ENCODE assay signal across 8 mouse cellular contexts in genomic region chr9:63879710-63880428, GRCm38 (mm10).
DNase-seq lines count a peak whose midpoint lies in the region; ATAC-seq and TF ChIP-seq lines count a peak whose summit lies in the region.

No protein-coding gene starts in this region.

- peak; percentile 69 for ATAC-seq in forebrain, embryonic 15.5 days (replicated peaks)
- ATAC-seq in liver, embryonic 13.5 days (ENCODE audit: low read depth): no peak

- H3K4me3 ChIP-seq in thymus, adult 2 months (ENCODE audit: control insufficient read depth, insufficient read depth, low read length): no peak overlapping the region
- H3K4me3 ChIP-seq in forebrain, embryonic 15.5 days: peak overlapping the region; percentile 25
- peak overlapping the region; percentile 29 for H3K4me3 ChIP-seq in liver, embryonic 13.5 days (replicated peaks)

- H3K36me3 ChIP-seq in thymus, adult 2 months (ENCODE audit: control insufficient read depth, insufficient read depth, low read length): no peaks in the 10 kb centered on the region
- H3K36me3 ChIP-seq in forebrain, embryonic 15.5 days: no peaks in the 10 kb centered on the region
- no peaks in the 10 kb centered on the region for H3K36me3 ChIP-seq in liver, embryonic 13.5 days

- H3K27ac ChIP-seq in thymus, adult 2 months (ENCODE audit: control insufficient read depth, insufficient read depth, low read length): no peak overlapping the region
- peak overlapping the region; percentile 73 for H3K27ac ChIP-seq in forebrain, embryonic 15.5 days (replicated peaks)
- H3K27ac ChIP-seq in liver, embryonic 13.5 days: no peak overlapping the region

- DNase-seq in thymus, adult 2 months: peak; percentile 16
- DNase-seq in thymus, postnatal 0 days (ENCODE audit: low spot score): no peak
- no peak for DNase-seq in liver, embryonic 13.5 days
- DNase-seq in adrenal gland, adult 2 months: no peak
- no peak for DNase-seq in cerebellum, adult 9-11 months
- no peak for DNase-seq in kidney, postnatal 10 days
- no peak for DNase-seq in left cerebral cortex, adult 18-20 months (ENCODE audit: low spot score in 2 of 2)

- WGBS in thymus, adult 2 months: 33% methylated on average over 15 of the region's 15 CpGs
- 13% methylated on average over 15 of the region's 15 CpGs for WGBS in forebrain, embryonic 15.5 days
- WGBS in liver, embryonic 13.5 days (ENCODE audit: insufficient replicate concordance): 22% methylated on average over 15 of the region's 15 CpGs

- TF ChIP-seq CTCF in thymus, adult 2 months (IDR thresholded peaks at IDR 0.05; ENCODE audit: borderline replicate concordance, control insufficient read depth, extremely low read depth, insufficient read depth, low read length, poor library complexity): no peak

- TF ChIP-seq POLR2A in thymus, adult 2 months (IDR thresholded peaks at IDR 0.05; ENCODE audit: control insufficient read depth, extremely low read depth, insufficient read depth, low read length, poor library complexity): no peak

- 0 out of 2 replicates have a peak, but pooled peaks cover 3% of the 10 kb centered on the region for H3K4me1 ChIP-seq in thymus, adult 2 months (replicated peaks; ENCODE audit: control insufficient read depth, insufficient read depth, low read length)
- peaks cover 47% of the 10 kb centered on the region for H3K4me1 ChIP-seq in forebrain, embryonic 15.5 days
- peaks cover 33% of the 10 kb centered on the region for H3K4me1 ChIP-seq in liver, embryonic 13.5 days (replicated peaks)

- no peaks in the 10 kb centered on the region for H3K27me3 ChIP-seq in thymus, adult 2 months (ENCODE audit: control insufficient read depth, insufficient read depth, low read length)
- no peaks in the 10 kb centered on the region for H3K27me3 ChIP-seq in forebrain, embryonic 15.5 days
- H3K27me3 ChIP-seq in liver, embryonic 13.5 days: peaks cover 4% of the 10 kb centered on the region; the same call in 1 of the 2 replicates

- no peaks in the 10 kb centered on the region for H3K9me3 ChIP-seq in forebrain, embryonic 15.5 days
- no peaks in the 10 kb centered on the region for H3K9me3 ChIP-seq in liver, embryonic 13.5 days (replicated peaks)

- 0 out of 2 replicates have a peak overlapping the region, but pooled peaks have one; percentile 0 for H3K9ac ChIP-seq in forebrain, embryonic 15.5 days (replicated peaks)
- H3K9ac ChIP-seq in liver, embryonic 13.5 days: no peak overlapping the region

- H3K4me2 ChIP-seq in forebrain, embryonic 15.5 days (replicated peaks): peak overlapping the region; percentile 46
- peak overlapping the region; percentile 53 for H3K4me2 ChIP-seq in liver, embryonic 13.5 days
